Mouse (Mus musculus): ENCODE measurements around the gene Grin2b.
"Not testable (repeated sequence)": the region's sequence is repeated elsewhere in the genome, so short reads cannot be mapped to it uniquely, and the experiment has no call there.

Gene Grin2b

DNA sequence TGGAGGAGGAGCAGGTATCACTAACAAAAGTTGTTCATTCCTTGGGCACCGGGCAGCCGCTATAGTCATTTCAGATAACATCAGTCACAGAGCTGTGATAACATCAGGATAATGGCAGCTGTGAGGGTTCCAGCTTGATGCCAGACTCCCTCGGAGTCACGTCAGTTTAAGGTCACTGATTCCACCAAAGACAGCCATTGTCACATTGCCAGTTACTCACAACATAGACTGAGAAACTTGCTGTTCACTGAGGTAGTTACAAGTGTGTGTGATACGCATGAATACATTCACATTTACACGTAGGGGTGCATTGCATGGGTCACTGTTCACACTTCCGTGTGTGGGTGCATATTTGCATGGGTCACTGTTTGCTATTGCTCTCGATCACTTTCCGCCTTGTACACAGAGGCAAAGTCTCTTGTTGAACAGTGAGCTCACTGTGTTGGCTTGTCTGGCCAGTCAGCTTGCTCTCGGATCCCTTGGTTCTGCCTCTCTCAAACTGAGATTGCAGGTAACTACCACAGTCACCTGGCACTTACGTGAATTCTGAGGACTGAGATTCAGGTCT, 383.6 kb downstream of the Grin2b start:
- in situ Hi-C loops (cut with MboI; ENCODE audit: low pct_unique_long_range_greater_than_20kb in 1 of 2, low sequenced_read_pairs in 2 of 2, unreplicated experiment in 1 of 2) = no loop called here

DNA sequence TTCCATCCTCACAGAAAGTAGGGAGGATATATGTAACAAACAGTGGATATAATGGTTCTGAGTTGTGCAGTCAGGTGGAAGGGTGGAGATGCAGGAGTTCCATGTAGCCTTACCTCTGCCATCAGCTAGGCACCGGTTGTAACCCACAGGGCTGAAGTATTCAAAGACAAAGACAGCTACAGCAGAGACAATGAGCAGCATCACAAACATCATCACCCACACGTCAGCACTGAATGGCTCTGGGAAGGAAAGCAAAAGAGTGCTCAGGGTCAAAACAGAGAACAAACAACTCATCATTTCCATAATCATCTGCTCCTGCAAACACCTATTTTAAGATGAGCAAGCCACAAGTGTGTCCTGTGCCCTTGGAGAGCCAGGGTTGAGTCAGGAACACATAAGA, 398.6 kb downstream of the Grin2b start:
- in situ Hi-C loops (cut with MboI; ENCODE audit: low pct_unique_long_range_greater_than_20kb in 1 of 2, low sequenced_read_pairs in 2 of 2, unreplicated experiment in 1 of 2) = no loop called here

- in situ Hi-C loops (cut with MboI; ENCODE audit: low pct_unique_long_range_greater_than_20kb in 1 of 2, low sequenced_read_pairs in 2 of 2, unreplicated experiment in 1 of 2) = no loop called here
Observed at GRCm38 (mm10) chr6:135767572-135767971, 405.7 kb downstream of the Grin2b start.

GRCm38 (mm10) chr6:135758735-135759134, 414.6 kb downstream of the Grin2b start:
- in situ Hi-C loops (cut with MboI; ENCODE audit: low pct_unique_long_range_greater_than_20kb in 1 of 2, low sequenced_read_pairs in 2 of 2, unreplicated experiment in 1 of 2) = no loop called here

DNA sequence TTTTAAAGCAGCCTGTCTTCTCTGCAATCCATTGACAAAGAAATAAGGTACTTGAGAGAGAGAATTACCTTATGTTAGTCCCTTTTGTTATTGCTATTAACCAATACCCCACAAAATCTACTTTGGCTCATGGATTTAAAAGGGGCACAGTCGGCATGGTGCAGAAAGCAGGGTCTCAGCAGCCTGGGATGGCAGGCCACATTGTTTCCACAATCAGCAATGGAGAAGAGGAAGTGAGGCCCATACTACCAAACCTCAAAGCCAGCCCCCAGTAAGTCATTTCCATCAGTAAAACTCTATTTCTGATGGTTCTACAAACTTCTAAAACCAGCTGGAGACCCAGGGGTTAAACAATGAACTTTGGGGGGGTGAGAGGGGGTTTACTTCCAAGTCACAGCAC, 417.2 kb downstream of the Grin2b start:
- in situ Hi-C loops (cut with MboI; ENCODE audit: low pct_unique_long_range_greater_than_20kb in 1 of 2, low sequenced_read_pairs in 2 of 2, unreplicated experiment in 1 of 2) = no loop called here

- in situ Hi-C loops (cut with MboI; ENCODE audit: low pct_unique_long_range_greater_than_20kb in 1 of 2, low sequenced_read_pairs in 2 of 2, unreplicated experiment in 1 of 2) = no loop called here
Observed at GRCm38 (mm10) chr6:135748412-135749076, 424.8 kb downstream of the Grin2b start.

DNA sequence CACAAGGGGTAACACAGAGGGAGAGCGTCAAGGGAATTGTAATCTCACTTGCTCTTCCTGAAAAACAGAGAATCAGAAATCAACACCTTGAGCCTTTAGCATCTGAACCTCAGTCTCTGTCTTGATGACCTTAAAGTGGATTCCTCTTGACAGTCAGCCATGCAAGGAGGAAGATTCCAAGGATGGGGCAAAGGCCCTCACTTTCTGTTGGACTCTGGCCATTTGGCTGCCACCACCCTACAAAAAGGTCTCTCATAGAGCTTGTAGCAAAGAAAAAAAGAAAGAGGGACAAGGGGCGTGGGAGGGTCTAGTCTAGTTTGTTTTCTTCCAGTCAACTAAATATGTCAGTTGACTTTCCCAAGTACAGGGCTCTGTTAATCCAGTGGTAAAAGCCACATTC, 427.7 kb downstream of the Grin2b start:
- in situ Hi-C loops (cut with MboI; ENCODE audit: low pct_unique_long_range_greater_than_20kb in 1 of 2, low sequenced_read_pairs in 2 of 2, unreplicated experiment in 1 of 2) = no loop called here

GRCm38 (mm10) chr6:135734227-135734732, 439.0 kb downstream of the Grin2b start:
- in situ Hi-C loops (cut with MboI; ENCODE audit: low pct_unique_long_range_greater_than_20kb in 1 of 2, low sequenced_read_pairs in 2 of 2, unreplicated experiment in 1 of 2) = no loop called here

DNA sequence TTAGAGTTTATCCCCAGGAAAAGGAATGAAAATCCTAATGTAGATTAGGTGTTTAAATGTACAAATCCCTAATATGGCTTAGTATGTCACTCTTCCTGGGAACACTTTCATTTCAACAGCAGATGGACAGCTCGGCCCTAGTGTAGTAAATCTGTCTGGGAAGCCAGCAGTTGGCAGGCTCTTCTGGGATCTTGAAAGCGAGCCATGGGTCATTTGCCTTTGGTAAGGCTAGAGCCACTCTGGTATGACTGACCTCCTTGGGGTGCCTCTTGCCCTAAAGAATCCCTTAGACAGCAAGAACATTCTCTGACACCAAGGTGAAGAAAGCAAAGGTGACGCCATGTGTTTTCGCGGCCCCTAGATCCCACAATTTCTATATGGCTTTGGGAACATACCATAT, 446.2 kb downstream of the Grin2b start:
- in situ Hi-C loops (cut with MboI; ENCODE audit: low pct_unique_long_range_greater_than_20kb in 1 of 2, low sequenced_read_pairs in 2 of 2, unreplicated experiment in 1 of 2) = no loop called here

DNA sequence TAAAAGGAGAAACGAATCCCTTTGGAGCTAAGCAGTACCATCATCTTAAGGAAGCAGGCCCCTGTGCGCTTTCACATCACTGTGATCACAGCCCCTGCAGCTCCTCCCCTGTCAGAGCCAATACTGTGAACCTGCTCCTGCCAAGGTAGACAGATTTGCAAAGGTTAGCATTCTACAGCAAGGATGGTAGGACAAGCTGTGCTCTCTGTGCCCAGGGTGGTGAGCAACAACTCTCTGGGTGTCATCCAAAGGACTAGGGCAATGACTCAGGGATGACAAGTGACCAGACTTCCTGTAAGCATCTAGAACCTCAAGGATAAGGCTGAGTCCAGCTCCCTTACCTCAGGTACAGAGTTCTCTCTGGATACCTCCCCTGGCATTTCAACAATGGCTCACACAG, 451.6 kb downstream of the Grin2b start:
- in situ Hi-C loops (cut with MboI; ENCODE audit: low pct_unique_long_range_greater_than_20kb in 1 of 2, low sequenced_read_pairs in 2 of 2, unreplicated experiment in 1 of 2) = no loop called here

DNA sequence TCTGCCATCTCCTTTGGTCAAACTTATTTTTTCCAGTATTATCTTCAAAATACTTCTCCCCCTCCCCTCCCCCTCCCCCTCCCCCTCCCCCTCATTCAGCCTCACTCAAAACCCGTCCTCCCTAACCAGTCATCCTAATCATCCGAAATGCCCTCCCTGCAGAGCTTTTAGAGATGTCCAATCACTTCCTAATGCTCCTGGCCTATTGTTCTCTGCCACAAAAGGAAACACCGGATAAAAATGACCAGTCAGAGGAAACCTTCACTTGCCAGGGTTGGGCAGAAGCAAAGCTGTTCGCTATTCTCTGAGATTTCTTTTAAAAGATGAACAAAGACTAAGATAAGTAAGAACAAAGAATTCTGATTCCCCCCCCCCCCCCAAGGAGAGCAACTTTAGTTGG, 458.4 kb downstream of the Grin2b start:
- in situ Hi-C loops (cut with MboI; ENCODE audit: low pct_unique_long_range_greater_than_20kb in 1 of 2, low sequenced_read_pairs in 2 of 2, unreplicated experiment in 1 of 2) = no loop called here

DNA sequence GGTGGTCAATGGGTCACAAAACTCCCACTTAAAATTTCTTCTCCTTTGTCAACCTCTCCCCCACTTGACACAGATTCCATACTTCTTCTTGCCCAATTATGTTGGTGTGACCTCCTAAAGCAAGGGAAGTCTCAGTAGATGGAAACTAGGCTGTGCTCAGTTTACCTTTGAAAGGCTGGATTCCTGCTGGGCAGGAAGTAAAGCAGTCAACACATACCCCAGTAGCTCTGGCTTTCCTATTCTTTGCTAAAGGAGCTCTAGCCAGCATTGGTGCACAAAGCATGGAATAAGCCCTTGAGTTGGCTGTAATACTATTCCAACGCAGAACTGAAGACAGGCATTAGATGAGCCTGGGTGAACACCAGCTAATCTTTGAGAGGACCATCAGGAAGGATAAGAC, 459.1 kb downstream of the Grin2b start:
- in situ Hi-C loops (cut with MboI; ENCODE audit: low pct_unique_long_range_greater_than_20kb in 1 of 2, low sequenced_read_pairs in 2 of 2, unreplicated experiment in 1 of 2) = no loop called here

DNA sequence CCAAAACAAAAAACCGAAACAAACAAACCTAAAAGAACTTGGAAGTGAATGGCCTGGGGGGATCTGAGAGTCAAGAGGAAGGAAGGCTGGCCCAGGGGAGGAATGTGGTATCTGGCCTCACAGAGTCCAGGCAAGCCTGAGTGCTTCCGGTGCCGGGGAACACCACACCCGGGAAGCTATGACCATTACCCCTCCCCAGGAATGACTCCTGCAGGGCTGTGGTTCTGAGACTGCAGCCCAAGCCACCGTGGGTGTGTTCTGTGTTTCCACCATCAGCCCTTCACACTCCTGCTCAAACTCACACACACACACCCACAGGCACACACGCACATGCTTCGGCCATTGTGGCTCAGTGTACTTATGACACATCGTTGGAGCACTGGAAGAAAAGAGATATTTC, 459.6 kb downstream of the Grin2b start:
- in situ Hi-C loops (cut with MboI; ENCODE audit: low pct_unique_long_range_greater_than_20kb in 1 of 2, low sequenced_read_pairs in 2 of 2, unreplicated experiment in 1 of 2) = no loop called here

DNA sequence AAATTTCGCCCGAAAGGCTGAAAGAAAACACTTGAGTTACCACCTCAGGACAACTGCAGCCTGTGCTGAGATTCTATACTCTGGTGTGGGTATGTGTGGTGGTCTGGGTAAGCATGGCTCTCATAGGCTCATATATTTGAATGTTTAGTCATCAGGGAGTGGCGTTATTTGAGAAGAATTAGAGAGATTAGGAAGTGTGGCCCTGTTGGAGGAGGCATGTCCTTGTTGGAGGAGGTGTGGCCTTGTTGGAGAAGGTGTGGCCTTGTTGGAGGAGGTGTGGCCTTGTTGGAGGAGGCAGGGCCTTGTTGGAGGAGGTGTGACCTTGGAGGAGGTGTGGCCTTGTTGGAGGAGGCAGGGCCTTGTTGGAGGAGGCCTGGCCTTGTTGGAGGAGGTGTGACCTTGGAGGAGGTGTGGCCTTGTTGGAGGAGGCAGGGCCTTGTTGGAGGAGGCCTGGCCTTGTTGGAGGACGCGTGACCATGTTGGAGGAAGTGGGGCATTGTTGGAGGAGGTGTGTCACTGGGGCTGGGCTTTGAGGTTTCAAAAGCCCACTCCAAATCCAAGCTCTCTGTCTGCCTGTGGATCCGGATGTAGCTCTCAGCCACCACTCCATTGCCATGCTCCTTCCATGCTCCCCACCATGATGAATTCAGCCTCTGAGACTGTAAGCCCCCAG, 466.3 kb downstream of the Grin2b start:
- in situ Hi-C loops (cut with MboI; ENCODE audit: low pct_unique_long_range_greater_than_20kb in 1 of 2, low sequenced_read_pairs in 2 of 2, unreplicated experiment in 1 of 2) = not testable (repeated sequence)

- in situ Hi-C loops (cut with MboI; ENCODE audit: low pct_unique_long_range_greater_than_20kb in 1 of 2, low sequenced_read_pairs in 2 of 2, unreplicated experiment in 1 of 2) = no loop called here
Observed at GRCm38 (mm10) chr6:135703655-135704054, 469.7 kb downstream of the Grin2b start.

GRCm38 (mm10) chr6:135701361-135701760, 471.9 kb downstream of the Grin2b start:
- in situ Hi-C loops (cut with MboI; ENCODE audit: low pct_unique_long_range_greater_than_20kb in 1 of 2, low sequenced_read_pairs in 2 of 2, unreplicated experiment in 1 of 2) = no loop called here

DNA sequence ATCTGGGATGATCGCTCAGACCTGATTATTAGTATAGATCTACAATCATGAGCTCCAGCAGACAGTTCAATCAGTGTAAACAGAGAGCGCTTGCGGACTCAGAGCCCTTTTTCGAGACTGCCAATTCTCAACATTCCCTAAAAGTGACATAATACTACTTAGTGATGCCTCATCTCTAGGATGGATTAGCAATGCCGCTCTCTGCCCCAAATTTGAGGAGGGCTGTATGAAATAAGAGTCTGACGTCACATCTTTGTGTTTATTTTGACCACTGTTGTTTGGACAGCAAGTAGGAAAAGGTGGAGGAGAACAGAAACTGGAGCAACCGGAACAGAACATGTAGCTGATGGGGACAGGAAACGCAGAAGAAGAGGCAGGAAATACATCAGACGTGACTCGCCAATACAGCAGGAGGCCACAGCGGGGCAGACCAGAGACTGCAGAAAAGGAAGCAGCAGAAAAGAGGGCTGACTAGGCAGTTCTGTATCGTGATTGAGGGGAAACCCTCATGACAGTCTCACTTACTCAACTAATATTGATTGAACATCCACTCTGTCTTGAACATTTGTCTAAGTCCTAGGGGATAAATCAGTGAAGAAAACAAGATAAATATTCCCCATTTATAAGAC, 472.5 kb downstream of the Grin2b start:
- in situ Hi-C loops (cut with MboI; ENCODE audit: low pct_unique_long_range_greater_than_20kb in 1 of 2, low sequenced_read_pairs in 2 of 2, unreplicated experiment in 1 of 2) = no loop called here

GRCm38 (mm10) chr6:135692533-135692932, 480.8 kb downstream of the Grin2b start:
- in situ Hi-C loops (cut with MboI; ENCODE audit: low pct_unique_long_range_greater_than_20kb in 1 of 2, low sequenced_read_pairs in 2 of 2, unreplicated experiment in 1 of 2) = no loop called here

DNA sequence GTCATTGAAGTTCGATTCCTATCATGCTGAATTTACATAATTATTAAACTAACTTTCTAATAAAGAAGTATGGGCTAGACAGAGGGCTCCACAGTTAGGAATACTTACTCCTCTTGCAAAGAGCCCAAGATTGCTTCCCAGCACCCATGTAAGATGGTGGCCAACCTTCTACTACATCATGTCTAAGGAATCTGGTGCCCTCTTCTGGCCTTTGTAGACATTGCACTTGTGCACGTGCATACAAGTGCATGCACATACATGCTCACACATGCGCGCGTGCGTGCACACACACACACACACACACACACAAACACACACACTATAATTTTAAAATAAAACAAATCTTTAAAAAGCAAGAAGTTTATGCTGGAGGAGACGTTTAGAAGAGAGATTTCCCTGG, 481.8 kb downstream of the Grin2b start:
- in situ Hi-C loops (cut with MboI; ENCODE audit: low pct_unique_long_range_greater_than_20kb in 1 of 2, low sequenced_read_pairs in 2 of 2, unreplicated experiment in 1 of 2) = no loop called here
